Mouse (Mus musculus) limb, embryonic 10.5 days (tissue): Measurements from ENCODE around the gene Rnf180. TPM values are rescaled to one million over a fixed set of nuclear protein-coding genes. Genes with fewer than 3 reads are reported as not detected.

Source experiments
- DNase-seq: peaks from one replicate; pipeline ENCODE4 v3.0.0-alpha.2; 2017; ENCODE audit warnings: low spot score
- H3K27ac ChIP-seq: fragments of 300-500 bp; sonication (generic); 2 replicates; pipeline ENCODE4 v1.5.1; 2016; ENCODE audit warnings: mild to moderate bottlenecking
- H3K27me3 ChIP-seq: fragments of 300-500 bp; sonication (generic); 2 replicates; pipeline ENCODE4 v1.6.1; 2016; ENCODE audit warnings: low read depth, mild to moderate bottlenecking; ENCODE audit not compliant: poor library complexity, severe bottlenecking
- H3K36me3 ChIP-seq: fragments of 300-500 bp; sonication (generic); 2 replicates; pipeline ENCODE4 v1.6.1; 2016; ENCODE audit warnings: mild to moderate bottlenecking, moderate library complexity
- H3K4me1 ChIP-seq: fragments of 300-500 bp; sonication (generic); 2 replicates; pipeline ENCODE4 v1.6.1; 2016
- H3K4me3 ChIP-seq: fragments of 300-500 bp; sonication (generic); 2 replicates; pipeline ENCODE4 v1.5.1; 2016; ENCODE audit warnings: mild to moderate bottlenecking, moderate library complexity
- H3K9me3 ChIP-seq: fragments of 300-500 bp; sonication (generic); replicated peaks from 2 replicates; pipeline ENCODE4 v1.6.1; 2016; ENCODE audit warnings: mild to moderate bottlenecking
- WGBS: fragments of 180-500 bp; shearing (Covaris S2); methylation state at CpG from one replicate; pipeline ENCODE4 v1.1.7; 2016; 5-methylcytosine and 5-hydroxymethylcytosine counted together
- polyA plus RNA-seq: library from polyadenylated mRNA; unstranded; fragments of >200 nt; fragmentation: Nextera tagmentation; extraction: Ambion mirVana; gene quantifications from 2 replicates; pipeline ENCODE4 v1.2.1, GENCODE M21; 2016

Rnf180 gene
- polyA plus RNA-seq, 1 experiment from 2014 or later, result 3.8 TPM

- Histone ChIP-seq H3K4me3 (no peak within 1 kb of the TSS), H3K9me3 (no peaks in the 10 kb centered on the region), H3K27ac (no peak within 1 kb of the TSS), H3K36me3 (no peaks in the 10 kb centered on the region), H3K27me3 (no peaks in the 10 kb centered on the region), H3K4me1 (no peaks in the 10 kb centered on the region)
- WGBS, result 89% methylated on average over 10 of the region's 10 CpGs
- DNase-seq, result no peak
Measured at GRCm38 (mm10) chr13:105081862-105082261, 212.8 kb downstream of the Rnf180 start, which contains the start of gene 4933425L06Rik. TSS of gene 4933425L06Rik (plus strand) at chr13:105082122.

Other genes starting within 250 kb of the Rnf180 start
- gene Rgs7bp, start 239.9 kb downstream of the Rnf180 start, polyA plus RNA-seq, result 0.21 and 0.24 TPM in 2 replicates
- not detected in 2 replicates for gene 4933425L06Rik, start 212.7 kb downstream of the Rnf180 start, polyA plus RNA-seq
- gene Htr1a, start 148.8 kb upstream of the Rnf180 start, polyA plus RNA-seq, result not detected in 2 replicates